Mouse (Mus musculus) cerebellum, adult 2 months (tissue): Measurements from ENCODE around the gene Acot13.

Source experiments
- CTCF ChIP-seq: fragments of 200-500 bp; IDR thresholded peaks from 2 replicates; pipeline ENCODE4 v1.5.1; 2011; ENCODE audit warnings: low read depth, mild to moderate bottlenecking, control low read depth, low read length, moderate library complexity, borderline replicate concordance; ENCODE audit not compliant: insufficient read depth
- POLR2A ChIP-seq: fragments of 200-500 bp; IDR thresholded peaks from 2 replicates; pipeline ENCODE4 v1.6.1; 2011; ENCODE audit warnings: low read length, control low read depth, borderline replicate concordance; ENCODE audit not compliant: insufficient read depth

GRCm38 (mm10) chr13:24868233-24868632 is 36.9 kb upstream of the Acot13 start:
- TF ChIP-seq CTCF (no peak), POLR2A (no peak)
